Mouse (Mus musculus) MEL (cell line): Measurements from ENCODE around the gene Hmx2.

Experiments
- CTCF ChIP-seq, 3 experiments: IDR thresholded peaks in 2 of 3; conservative IDR thresholded peaks in 1 of 3; 2 replicates each; pipeline ENCODE4 v1.5.1; 2011 to 2012; ENCODE audit warnings: low read length in 3 of 3, low read depth in 2 of 3, mild to moderate bottlenecking in 2 of 3, improper control_type of control experiment in 1 of 3, inconsistent platforms in 1 of 3, mixed read lengths in 1 of 3, moderate library complexity in 1 of 3; ENCODE audit not compliant: control insufficient read depth in 1 of 3, insufficient read depth in 1 of 3, poor library complexity in 1 of 3, severe bottlenecking in 1 of 3
- GABPA ChIP-seq: IDR thresholded peaks from 2 replicates; pipeline ENCODE4 v1.6.1; 2012; ENCODE audit warnings: low read depth, mild to moderate bottlenecking, inconsistent platforms, low read length, improper control_type of control experiment, moderate library complexity
- MAFK ChIP-seq: IDR thresholded peaks from 2 replicates; pipeline ENCODE4 v1.6.1; 2011; ENCODE audit warnings: low read depth, mild to moderate bottlenecking, low read length, improper control_type of control experiment, borderline replicate concordance
- USF1 ChIP-seq: IDR thresholded peaks from 2 replicates; pipeline ENCODE4 v1.6.1; 2014; ENCODE audit warnings: low read depth, mild to moderate bottlenecking, inconsistent platforms, low read length, improper control_type of control experiment, moderate library complexity
- USF2 ChIP-seq, 2 experiments: IDR thresholded peaks; 2 replicates each; pipeline ENCODE4 v1.6.1; 2011 to 2012; ENCODE audit warnings: improper control_type of control experiment in 2 of 2, low read length in 2 of 2, borderline replicate concordance in 1 of 2, inconsistent platforms in 1 of 2, low read depth in 1 of 2, mild to moderate bottlenecking in 1 of 2; ENCODE audit not compliant: insufficient read depth in 1 of 2
- ZNF384 ChIP-seq: IDR thresholded peaks from 2 replicates; pipeline ENCODE4 v1.6.1; 2012; ENCODE audit warnings: low read depth, mild to moderate bottlenecking, inconsistent platforms, low read length, improper control_type of control experiment

DNA sequence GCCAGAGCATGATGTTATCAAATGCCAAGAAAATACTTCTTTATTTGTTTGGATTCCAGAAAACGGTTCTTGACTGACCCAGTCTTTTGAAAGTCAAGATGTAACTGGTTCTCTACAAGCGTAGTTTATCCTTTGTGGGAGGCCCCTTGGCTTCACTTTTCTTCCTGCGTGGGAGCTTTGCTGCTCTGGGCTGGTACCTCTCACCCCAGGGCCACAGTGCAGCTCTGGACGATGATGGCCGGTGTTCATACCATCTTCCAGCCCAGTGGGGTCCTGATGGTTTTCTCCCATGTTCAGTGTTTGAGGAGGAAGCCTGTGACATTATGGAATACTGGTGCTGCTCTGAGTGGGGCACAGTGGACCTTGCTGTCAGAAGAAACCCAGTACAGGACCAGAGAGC, 1.1 kb upstream of the Hmx2 start:
- TF ChIP-seq CTCF (IDR thresholded peaks at IDR 0.05 in 2 of 3, conservative IDR thresholded peaks at IDR 0.05 in 1 of 3; ENCODE audit: control insufficient read depth in 1 of 3, insufficient read depth in 1 of 3, low read depth in 2 of 3, low read length in 3 of 3, poor library complexity in 1 of 3, severe bottlenecking in 1 of 3), result no peak
- no peak for TF ChIP-seq USF2 (IDR thresholded peaks at IDR 0.05; ENCODE audit: borderline replicate concordance in 1 of 2, insufficient read depth in 1 of 2, low read depth in 1 of 2, low read length in 2 of 2)
- no peak for TF ChIP-seq ZNF384
- no peak for TF ChIP-seq MAFK
- TF ChIP-seq USF1, result no peak
- no peak for TF ChIP-seq GABPA
